Mouse (Mus musculus): ENCODE results near the gene Arhgap23. TPM values are rescaled to one million over a fixed set of nuclear protein-coding genes. Genes with fewer than 3 reads are reported as not detected.

Arhgap23 gene
- polyA plus RNA-seq, 1 experiment from 2014 or later: 6.8 TPM

GRCm38 (mm10) chr11:97477431-97477830, 62.1 kb downstream of the Arhgap23 start:
- ATAC-seq (ENCODE audit: low read depth): no peak
- H3K4me3 ChIP-seq: no peak overlapping the region
- 74% methylated on average over 7 of the region's 7 CpGs for WGBS

GRCm38 (mm10) chr11:97478345-97478744, 63.0 kb downstream of the Arhgap23 start:
- 89% methylated on average over 6 of the region's 6 CpGs for WGBS

More at GRCm38 (mm10) chr11:97477431-97477830, 62.1 kb downstream of the Arhgap23 start:
- Histone ChIP-seq H3K36me3 (peaks cover 84% of the 10 kb centered on the region), H3K27ac (replicated peaks) (no peak overlapping the region), H3K4me2 (no peak overlapping the region), H3K9me3 (no peaks in the 10 kb centered on the region), H3K9ac (no peak overlapping the region), H3K27me3 (no peaks in the 10 kb centered on the region), H3K4me1 (replicated peaks) (no peaks in the 10 kb centered on the region; the same call in 1 of the 2 replicates)

GRCm38 (mm10) chr11:97479085-97479484, 63.8 kb downstream of the Arhgap23 start:
- no peaks in the 10 kb centered on the region; the same call in 1 of the 2 replicates for H3K4me1 ChIP-seq (replicated peaks)
- H3K9ac ChIP-seq: no peak overlapping the region
- no peak overlapping the region for H3K27ac ChIP-seq (replicated peaks)
- 90% methylated on average over 10 of the region's 10 CpGs for WGBS
- H3K4me3 ChIP-seq: no peak overlapping the region
- no peaks in the 10 kb centered on the region for H3K27me3 ChIP-seq
- H3K4me2 ChIP-seq: no peak overlapping the region
- no peak for ATAC-seq (ENCODE audit: low read depth)
- no peaks in the 10 kb centered on the region for H3K9me3 ChIP-seq
- peaks cover 78% of the 10 kb centered on the region for H3K36me3 ChIP-seq

More at GRCm38 (mm10) chr11:97478345-97478744, 63.0 kb downstream of the Arhgap23 start:
- no peak for ATAC-seq (ENCODE audit: low read depth)
- Histone ChIP-seq H3K4me3 (no peak overlapping the region), H3K9me3 (no peaks in the 10 kb centered on the region), H3K4me1 (replicated peaks) (no peaks in the 10 kb centered on the region; the same call in 1 of the 2 replicates), H3K4me2 (no peak overlapping the region), H3K9ac (no peak overlapping the region), H3K27me3 (no peaks in the 10 kb centered on the region), H3K27ac (replicated peaks) (no peak overlapping the region), H3K36me3 (peaks cover 84% of the 10 kb centered on the region)

GRCm38 (mm10) chr11:97479824-97480223, 64.5 kb downstream of the Arhgap23 start:
- H3K9ac ChIP-seq: no peak overlapping the region
- H3K4me1 ChIP-seq (replicated peaks): no peaks in the 10 kb centered on the region; the same call in 1 of the 2 replicates
- H3K36me3 ChIP-seq: peaks cover 80% of the 10 kb centered on the region
- WGBS: 79% methylated on average over 8 of the region's 8 CpGs
- H3K27me3 ChIP-seq: no peaks in the 10 kb centered on the region
- H3K4me2 ChIP-seq: no peak overlapping the region
- H3K9me3 ChIP-seq: no peaks in the 10 kb centered on the region
- H3K4me3 ChIP-seq: no peak overlapping the region
- no peak for ATAC-seq (ENCODE audit: low read depth)
- no peak overlapping the region for H3K27ac ChIP-seq (replicated peaks)

- WGBS: 82% methylated on average over 8 of the region's 8 CpGs
- Histone ChIP-seq H3K27ac (replicated peaks) (no peak overlapping the region), H3K4me2 (no peak overlapping the region), H3K4me3 (no peak overlapping the region), H3K36me3 (peaks cover 56% of the 10 kb centered on the region), H3K27me3 (peaks cover 3% of the 10 kb centered on the region; the same call in 1 of the 2 replicates), H3K9me3 (no peaks in the 10 kb centered on the region), H3K9ac (no peak overlapping the region), H3K4me1 (replicated peaks) (peaks cover 6% of the 10 kb centered on the region)
- no peak for ATAC-seq (ENCODE audit: low read depth)
These were observed 70.3 kb downstream of the Arhgap23 start for GRCm38 (mm10) chr11:97485661-97486060.

GRCm38 (mm10) chr11:97487656-97488055, 72.3 kb downstream of the Arhgap23 start:
- Histone ChIP-seq H3K4me1 (replicated peaks) (peaks cover 6% of the 10 kb centered on the region), H3K27me3 (peaks cover 3% of the 10 kb centered on the region; the same call in 1 of the 2 replicates), H3K4me2 (no peak overlapping the region), H3K27ac (replicated peaks) (no peak overlapping the region), H3K4me3 (no peak overlapping the region), H3K9me3 (no peaks in the 10 kb centered on the region), H3K9ac (no peak overlapping the region), H3K36me3 (peaks cover 60% of the 10 kb centered on the region)
- no peak for ATAC-seq (ENCODE audit: low read depth)
- WGBS: 69% methylated on average over 3 of the region's 3 CpGs

GRCm38 (mm10) chr11:97489589-97490324, 74.4 kb downstream of the Arhgap23 start:
- Histone ChIP-seq H3K27ac (replicated peaks) (no peak overlapping the region), H3K4me3 (no peak overlapping the region), H3K9ac (no peak overlapping the region), H3K4me2 (no peak overlapping the region), H3K4me1 (replicated peaks) (peaks cover 6% of the 10 kb centered on the region), H3K27me3 (peaks cover 3% of the 10 kb centered on the region; the same call in 1 of the 2 replicates), H3K36me3 (peaks cover 65% of the 10 kb centered on the region), H3K9me3 (no peaks in the 10 kb centered on the region)
- ATAC-seq (ENCODE audit: low read depth): peak; percentile 83
- WGBS: 15% methylated on average over 16 of the region's 16 CpGs

GRCm38 (mm10) chr11:97491640-97492039, 76.3 kb downstream of the Arhgap23 start:
- peaks cover 59% of the 10 kb centered on the region for H3K36me3 ChIP-seq
- H3K4me2 ChIP-seq: no peak overlapping the region
- no peak overlapping the region for H3K9ac ChIP-seq
- 0 out of 2 replicates have a peak, but pooled peaks have one; percentile 21 for ATAC-seq (ENCODE audit: low read depth)
- H3K4me3 ChIP-seq: no peak overlapping the region
- no peaks in the 10 kb centered on the region for H3K9me3 ChIP-seq
- peaks cover 6% of the 10 kb centered on the region; the same call in 1 of the 2 replicates for H3K27me3 ChIP-seq
- H3K27ac ChIP-seq (replicated peaks): no peak overlapping the region
- peaks cover 6% of the 10 kb centered on the region for H3K4me1 ChIP-seq (replicated peaks)
- WGBS: 74% methylated on average over 10 of the region's 10 CpGs

- peaks cover 6% of the 10 kb centered on the region for H3K4me1 ChIP-seq (replicated peaks)
- H3K36me3 ChIP-seq: peaks cover 66% of the 10 kb centered on the region
- peaks cover 18% of the 10 kb centered on the region for H3K27me3 ChIP-seq
- ATAC-seq (ENCODE audit: low read depth): no peak
- H3K4me2 ChIP-seq: no peak overlapping the region
- H3K4me3 ChIP-seq: no peak overlapping the region
- no peaks in the 10 kb centered on the region for H3K9me3 ChIP-seq
- WGBS: 76% methylated on average over 3 of the region's 3 CpGs
- no peak overlapping the region for H3K27ac ChIP-seq (replicated peaks)
- H3K9ac ChIP-seq: no peak overlapping the region
These were observed 77.5 kb downstream of the Arhgap23 start for GRCm38 (mm10) chr11:97492836-97493235.

- no peak overlapping the region for H3K4me3 ChIP-seq
- no peak overlapping the region for H3K9ac ChIP-seq
- no peak overlapping the region for H3K4me2 ChIP-seq
- H3K27ac ChIP-seq (replicated peaks): no peak overlapping the region
- WGBS: 85% methylated on average over 4 of the region's 4 CpGs
- no peaks in the 10 kb centered on the region for H3K9me3 ChIP-seq
- H3K4me1 ChIP-seq (replicated peaks): peaks cover 15% of the 10 kb centered on the region
- H3K36me3 ChIP-seq: peaks cover 48% of the 10 kb centered on the region
- H3K27me3 ChIP-seq: peaks cover 62% of the 10 kb centered on the region
- ATAC-seq (ENCODE audit: low read depth): no peak
These were observed 82.2 kb downstream of the Arhgap23 start for GRCm38 (mm10) chr11:97497543-97497942.

- Histone ChIP-seq H3K9ac (peak within 1 kb of the TSS; percentile 64), H3K27ac (replicated peaks) (no peak within 1 kb of the TSS), H3K4me1 (replicated peaks) (peaks cover 15% of the 10 kb centered on the region), H3K4me2 (peak within 1 kb of the TSS; percentile 60), H3K4me3 (peak within 1 kb of the TSS; percentile 34), H3K9me3 (no peaks in the 10 kb centered on the region), H3K27me3 (peaks cover 65% of the 10 kb centered on the region), H3K36me3 (peaks cover 28% of the 10 kb centered on the region)
- ATAC-seq (ENCODE audit: low read depth): peak; percentile 29
- WGBS: 7% methylated on average over 80 of the region's 88 CpGs
These were observed 84.8 kb downstream of the Arhgap23 start, which contains the start of gene 4933428G20Rik for GRCm38 (mm10) chr11:97499865-97500719. Gene 4933428G20Rik (minus strand): TSS chr11:97500340.
